Mouse (Mus musculus) hindbrain, embryonic 11.5 days (tissue): ENCODE results near the gene Sgpp1. TPM values are rescaled to one million over a fixed set of nuclear protein-coding genes. Genes with fewer than 3 reads are reported as not detected.

Experiments
- ATAC-seq: fragments of 200-750 bp; cut with Nextera tagmentation; 2 replicates; pipeline ENCODE4 v1.8.0; 2017; ENCODE audit warnings: mild to moderate bottlenecking, moderate TSS enrichment, moderate library complexity; ENCODE audit not compliant: low FRiP score
- DNase-seq: peaks from one replicate; pipeline ENCODE4 v3.0.0-alpha.2; 2015; ENCODE audit warnings: low spot score
- H3K27ac ChIP-seq: fragments of 300-500 bp; sonication (generic); 2 replicates; pipeline ENCODE4 v1.5.1; 2014; ENCODE audit warnings: mild to moderate bottlenecking, low read depth, low read length
- H3K27me3 ChIP-seq: fragments of 300-500 bp; sonication (generic); 2 replicates; pipeline ENCODE4 v1.6.1; 2014; ENCODE audit warnings: mild to moderate bottlenecking, low read length, moderate library complexity, mixed read lengths; ENCODE audit not compliant: control insufficient read depth, insufficient read depth
- H3K36me3 ChIP-seq: fragments of 300-500 bp; sonication (generic); 2 replicates; pipeline ENCODE4 v1.6.1; 2014; ENCODE audit warnings: mild to moderate bottlenecking, low read length, moderate library complexity, mixed read lengths; ENCODE audit not compliant: control insufficient read depth, insufficient read depth
- H3K4me1 ChIP-seq: fragments of 300-500 bp; sonication (generic); replicated peaks from 2 replicates; pipeline ENCODE4 v1.6.1; 2014; ENCODE audit warnings: low read length, mixed read lengths; ENCODE audit not compliant: control insufficient read depth, insufficient read depth
- H3K4me2 ChIP-seq: fragments of 300-500 bp; sonication (generic); replicated peaks from 2 replicates; pipeline ENCODE4 v1.6.1; 2014; ENCODE audit warnings: mild to moderate bottlenecking, low read depth, low read length
- H3K4me3 ChIP-seq: fragments of 300-500 bp; sonication (generic); 2 replicates; pipeline ENCODE4 v1.5.1; 2014; ENCODE audit warnings: low read depth, low read length
- H3K9ac ChIP-seq: fragments of 300-500 bp; sonication (generic); 2 replicates; pipeline ENCODE4 v1.6.1; 2014; ENCODE audit warnings: low read depth, low read length
- H3K9me3 ChIP-seq: fragments of 300-500 bp; sonication (generic); 2 replicates; pipeline ENCODE4 v1.6.1; 2016; ENCODE audit warnings: low read length; ENCODE audit not compliant: control insufficient read depth
- WGBS: fragments of 180-500 bp; shearing (Covaris S2); extraction: QIAGEN DNeasy Blood & Tissue Kit; methylation state at CpG from one replicate; pipeline ENCODE4 v1.1.7; 2014; 5-methylcytosine and 5-hydroxymethylcytosine counted together
- polyA plus RNA-seq: library from polyadenylated mRNA; unstranded; fragments of >200 nt; fragmentation: Nextera tagmentation; extraction: Ambion mirVana; gene quantifications from 2 replicates; pipeline ENCODE4 v1.2.1, GENCODE M21; 2014

Sgpp1 gene
- polyA plus RNA-seq, 1 experiment from 2014 or later: 8.1 TPM

DNA sequence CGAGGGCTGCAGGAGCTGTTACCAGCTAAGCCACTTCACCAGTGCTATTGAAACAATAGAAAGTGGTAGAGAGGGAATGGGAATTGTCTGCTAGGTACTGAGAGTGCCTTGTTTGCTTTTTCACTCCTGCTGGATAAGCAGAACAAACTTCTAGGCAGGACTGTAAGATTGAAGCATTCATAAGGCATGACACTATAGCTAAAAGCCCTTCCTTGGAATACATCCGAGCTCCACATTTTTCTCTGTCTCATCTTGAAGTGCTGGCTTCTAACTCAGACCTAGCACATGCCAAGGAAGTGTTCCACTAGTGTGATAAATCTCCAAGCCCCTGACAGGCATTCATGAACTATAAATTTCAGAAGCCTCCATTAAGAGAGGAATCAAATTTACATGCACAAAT, 4.1 kb upstream of the Sgpp1 start:
- no peak overlapping the region for H3K27ac ChIP-seq
- no peak overlapping the region for H3K9ac ChIP-seq
- no peak overlapping the region for H3K4me3 ChIP-seq
- no peaks in the 10 kb centered on the region for H3K36me3 ChIP-seq
- peaks cover 2% of the 10 kb centered on the region; the same call in 1 of the 2 replicates for H3K27me3 ChIP-seq
- ATAC-seq: no peak
- DNase-seq: no peak
- no peaks in the 10 kb centered on the region for H3K9me3 ChIP-seq
- 60% methylated on average over 2 of the region's 2 CpGs for WGBS
- no peak overlapping the region for H3K4me2 ChIP-seq
- no peaks in the 10 kb centered on the region; the same call in 1 of the 2 replicates for H3K4me1 ChIP-seq

DNA sequence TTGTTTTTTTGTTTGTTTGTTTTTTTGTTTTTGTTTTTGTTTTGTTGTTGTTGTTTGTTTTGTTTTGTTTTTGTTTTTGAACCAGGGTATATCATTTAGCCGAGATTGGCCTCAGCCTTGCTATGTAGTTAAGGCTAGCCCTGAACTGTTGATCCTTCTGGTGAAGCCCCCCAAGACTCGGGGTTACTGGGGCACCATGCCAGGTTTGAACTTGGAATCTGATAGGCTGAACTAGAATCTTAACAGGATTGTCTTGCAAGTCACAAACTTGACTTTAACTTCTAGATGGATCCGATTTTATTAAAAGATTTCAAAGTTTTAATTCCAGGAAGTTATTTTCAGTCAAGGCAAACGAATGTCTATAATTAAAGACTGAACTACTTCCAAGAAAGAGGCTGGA, 767 bp upstream of the Sgpp1 start:
- ATAC-seq: no peak
- WGBS: 78% methylated on average over 4 of the region's 4 CpGs
- H3K4me3 ChIP-seq: no peak overlapping the region
- no peaks in the 10 kb centered on the region for H3K36me3 ChIP-seq
- no peaks in the 10 kb centered on the region; the same call in 1 of the 2 replicates for H3K4me1 ChIP-seq
- no peak overlapping the region for H3K27ac ChIP-seq
- DNase-seq: no peak
- H3K4me2 ChIP-seq: no peak overlapping the region
- no peak overlapping the region for H3K9ac ChIP-seq
- H3K27me3 ChIP-seq: peaks cover 2% of the 10 kb centered on the region; the same call in 1 of the 2 replicates
- no peaks in the 10 kb centered on the region for H3K9me3 ChIP-seq

DNA sequence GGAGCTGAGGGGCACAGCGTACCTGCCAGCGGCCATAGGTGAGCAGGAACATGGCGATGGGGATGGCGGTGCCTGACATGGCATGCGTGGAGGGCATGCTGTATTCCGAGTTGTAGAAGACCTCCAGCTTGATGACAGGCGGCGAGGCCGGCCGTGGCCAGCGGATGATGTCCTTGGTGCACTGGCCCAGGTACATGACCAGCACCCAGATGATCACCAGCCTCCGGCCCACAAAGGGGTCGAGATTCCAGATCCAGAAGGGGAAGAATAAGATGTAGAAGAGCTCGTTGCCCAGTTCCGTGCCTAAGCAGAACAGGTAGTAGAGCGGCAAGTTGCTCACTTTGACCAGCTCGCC, 661 bp downstream of the Sgpp1 start:
- ATAC-seq (peak; percentile 37), DNase-seq (peak; percentile 68)
- H3K9ac ChIP-seq: peak overlapping the region; percentile 87
- no peaks in the 10 kb centered on the region for H3K9me3 ChIP-seq
- WGBS: 2% methylated on average over 17 of the region's 17 CpGs
- no peaks in the 10 kb centered on the region; the same call in 1 of the 2 replicates for H3K4me1 ChIP-seq
- H3K36me3 ChIP-seq: no peaks in the 10 kb centered on the region
- H3K27me3 ChIP-seq: peaks cover 2% of the 10 kb centered on the region; the same call in 1 of the 2 replicates
- peak overlapping the region; percentile 78 for H3K4me3 ChIP-seq
- H3K27ac ChIP-seq: peak overlapping the region; percentile 30; the same call in 1 of the 2 replicates
- H3K4me2 ChIP-seq: peak overlapping the region; percentile 93

DNA sequence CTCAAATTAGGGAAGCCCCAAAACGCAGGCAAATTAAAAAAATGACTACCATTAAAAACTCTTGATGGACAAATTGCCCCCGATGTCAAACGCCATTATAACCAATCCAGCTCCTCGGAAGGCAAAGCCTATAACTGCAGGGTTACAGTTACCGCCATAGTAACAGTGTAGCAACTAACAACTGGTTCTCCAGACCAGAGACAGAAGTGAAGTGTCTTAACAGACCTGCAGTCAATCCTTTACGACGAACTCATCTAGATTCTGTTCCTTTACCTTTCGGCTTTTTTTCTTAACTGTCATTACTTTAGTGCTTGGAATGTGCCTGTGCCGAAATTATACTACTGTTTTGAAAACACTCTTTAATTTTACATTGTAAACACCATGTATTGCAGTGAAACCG, 1.4 kb downstream of the Sgpp1 start:
- peak overlapping the region; percentile 93 for H3K4me2 ChIP-seq
- H3K4me1 ChIP-seq: no peaks in the 10 kb centered on the region; the same call in 1 of the 2 replicates
- H3K27me3 ChIP-seq: peaks cover 2% of the 10 kb centered on the region; the same call in 1 of the 2 replicates
- ATAC-seq (no peak), DNase-seq (peak; percentile 30)
- no peaks in the 10 kb centered on the region for H3K36me3 ChIP-seq
- WGBS: 32% methylated on average over 10 of the region's 10 CpGs
- no peak overlapping the region for H3K9ac ChIP-seq
- no peaks in the 10 kb centered on the region for H3K9me3 ChIP-seq
- H3K27ac ChIP-seq: no peak overlapping the region
- peak overlapping the region; percentile 78 for H3K4me3 ChIP-seq

DNA sequence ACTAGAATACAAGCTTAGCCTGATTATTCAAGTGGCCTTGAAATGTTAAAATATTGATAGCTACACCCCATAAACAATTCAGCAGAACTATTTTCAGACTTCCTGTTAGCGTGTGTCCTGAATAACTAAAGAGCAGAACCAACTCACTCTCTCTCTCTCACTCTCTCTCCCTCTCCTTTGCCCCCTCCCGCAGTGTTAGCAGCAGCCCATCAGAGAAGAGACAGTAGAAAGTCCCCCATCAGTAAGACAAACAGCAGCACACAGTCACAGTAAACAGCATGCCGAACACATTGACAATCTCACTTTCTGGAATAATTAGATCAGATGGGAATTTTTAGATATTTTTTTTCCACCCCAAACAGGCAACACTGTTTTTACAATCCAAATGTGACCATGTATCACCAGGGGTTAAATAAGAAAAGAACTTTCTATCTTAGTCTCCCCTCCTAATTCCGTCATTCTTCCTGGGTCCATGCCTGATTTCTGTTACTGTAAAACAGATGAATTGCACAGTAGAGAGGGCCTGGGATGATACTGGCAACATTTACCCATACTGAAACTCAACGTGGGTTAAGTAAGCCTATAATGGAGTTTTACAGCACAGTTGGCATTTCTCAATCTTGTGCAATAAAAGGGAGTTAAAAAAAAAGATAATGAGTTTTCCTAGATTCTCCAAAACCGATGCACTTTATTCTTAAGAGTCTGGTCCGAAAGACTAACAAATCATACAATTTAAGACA, 2.0 kb downstream of the Sgpp1 start:
- no peaks in the 10 kb centered on the region for H3K36me3 ChIP-seq
- 60% methylated on average over 7 of the region's 7 CpGs for WGBS
- no peaks in the 10 kb centered on the region; the same call in 1 of the 2 replicates for H3K4me1 ChIP-seq
- DNase-seq (no peak), ATAC-seq (no peak)
- no peak overlapping the region for H3K4me2 ChIP-seq
- no peak overlapping the region for H3K4me3 ChIP-seq
- no peak overlapping the region for H3K9ac ChIP-seq
- H3K27ac ChIP-seq: no peak overlapping the region
- peaks cover 2% of the 10 kb centered on the region; the same call in 1 of the 2 replicates for H3K27me3 ChIP-seq
- H3K9me3 ChIP-seq: no peaks in the 10 kb centered on the region

DNA sequence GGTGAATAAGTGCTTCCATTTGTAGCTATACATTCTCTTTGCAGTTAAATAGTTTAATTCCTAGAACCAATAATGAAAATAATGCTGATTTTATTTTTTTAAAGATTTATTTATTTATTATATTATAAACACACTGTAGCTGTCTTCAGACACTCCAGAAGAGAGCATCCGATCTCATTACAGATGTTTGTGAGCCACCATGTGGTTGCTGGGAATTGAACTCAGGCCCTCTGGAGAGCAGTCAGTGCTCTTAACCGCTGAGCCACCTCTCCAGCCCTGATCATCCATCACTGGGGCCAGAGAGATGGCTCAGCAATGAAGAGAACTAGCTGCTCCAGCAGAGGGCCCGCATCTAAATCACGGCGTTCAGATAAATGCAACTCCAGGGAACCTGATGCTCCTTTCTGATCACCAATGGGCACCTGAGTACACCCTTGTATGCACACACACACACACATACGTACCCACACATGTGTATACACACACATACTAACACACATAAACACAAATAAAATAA, 3.5 kb downstream of the Sgpp1 start:
- no peak for DNase-seq
- Histone ChIP-seq H3K27ac (no peak overlapping the region), H3K9ac (no peak overlapping the region), H3K27me3 (peaks cover 2% of the 10 kb centered on the region; the same call in 1 of the 2 replicates), H3K4me1 (no peaks in the 10 kb centered on the region; the same call in 1 of the 2 replicates), H3K9me3 (no peaks in the 10 kb centered on the region), H3K36me3 (no peaks in the 10 kb centered on the region), H3K4me3 (no peak overlapping the region), H3K4me2 (no peak overlapping the region)
- WGBS: 51% methylated on average over 6 of the region's 6 CpGs
- ATAC-seq: no peak

DNA sequence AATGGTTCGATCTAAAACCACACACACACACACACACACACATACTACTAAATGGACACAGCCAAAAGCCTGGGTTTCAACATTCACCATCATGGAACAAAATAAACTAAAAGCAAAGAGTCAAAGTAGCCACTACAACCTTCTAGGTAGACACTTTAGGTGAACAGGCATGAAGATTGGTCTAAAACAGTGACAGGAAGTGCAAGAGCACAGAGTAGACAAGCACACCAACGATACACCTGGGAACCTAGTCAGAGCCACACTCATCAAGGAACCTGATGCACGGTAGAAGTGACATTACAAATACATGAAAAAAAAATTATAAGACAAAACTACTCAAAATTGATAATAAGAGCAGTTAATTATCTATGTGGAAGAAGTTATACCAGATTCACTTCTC, 4.0 kb downstream of the Sgpp1 start:
- H3K27me3 ChIP-seq: peaks cover 2% of the 10 kb centered on the region; the same call in 1 of the 2 replicates
- DNase-seq: no peak
- H3K9me3 ChIP-seq: no peaks in the 10 kb centered on the region
- no peak overlapping the region for H3K4me3 ChIP-seq
- WGBS: 93% methylated on average over 3 of the region's 3 CpGs
- no peaks in the 10 kb centered on the region for H3K36me3 ChIP-seq
- H3K4me1 ChIP-seq: no peaks in the 10 kb centered on the region; the same call in 1 of the 2 replicates
- no peak overlapping the region for H3K9ac ChIP-seq
- H3K4me2 ChIP-seq: no peak overlapping the region
- H3K27ac ChIP-seq: no peak overlapping the region
- ATAC-seq: no peak

DNA sequence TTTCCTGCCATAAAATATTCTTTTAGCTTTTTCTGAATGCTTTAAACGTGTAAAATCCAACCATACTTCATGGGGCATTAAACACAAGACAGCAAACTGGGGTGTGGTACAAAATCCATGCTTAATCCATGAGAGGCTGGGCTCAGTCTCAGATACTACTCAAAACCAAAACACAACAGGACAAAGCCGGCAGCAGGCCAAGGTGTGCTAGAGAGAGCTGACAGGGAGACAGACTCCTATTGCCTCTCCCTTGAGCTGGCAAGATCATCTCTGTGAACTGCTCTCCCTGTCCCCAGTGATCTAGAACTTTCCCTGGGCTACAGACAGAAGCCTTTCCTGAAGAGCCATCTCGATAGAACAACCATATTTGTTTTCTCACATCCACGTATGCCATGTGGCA, 5.1 kb downstream of the Sgpp1 start:
- Histone ChIP-seq H3K4me3 (no peak overlapping the region), H3K27ac (no peak overlapping the region), H3K9ac (no peak overlapping the region), H3K9me3 (no peaks in the 10 kb centered on the region), H3K36me3 (no peaks in the 10 kb centered on the region), H3K4me1 (no peaks in the 10 kb centered on the region; the same call in 1 of the 2 replicates), H3K4me2 (no peak overlapping the region), H3K27me3 (peaks cover 2% of the 10 kb centered on the region; the same call in 1 of the 2 replicates)
- ATAC-seq: no peak
- WGBS: 77% methylated on average over 4 of the region's 4 CpGs
- no peak for DNase-seq

DNA sequence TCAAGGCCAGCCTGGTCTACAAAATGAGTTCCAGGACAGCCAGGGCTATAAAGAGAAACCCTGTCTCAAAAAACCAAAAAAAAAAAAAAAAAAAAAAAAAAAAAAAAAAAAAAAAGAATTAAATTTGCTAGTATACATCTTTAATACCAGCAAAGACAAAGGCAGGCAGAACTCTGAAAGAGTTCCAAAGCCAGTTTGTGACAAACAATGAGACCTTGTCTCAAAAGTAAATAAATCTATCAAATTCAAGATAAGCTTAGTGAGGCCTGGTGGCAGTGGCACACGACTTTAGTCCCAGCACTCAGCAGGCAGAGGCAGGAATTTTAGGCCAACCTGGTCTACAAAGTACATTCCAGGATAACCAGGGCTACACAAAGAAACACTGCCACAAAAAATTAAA, 5.7 kb downstream of the Sgpp1 start:
- H3K9me3 ChIP-seq: no peaks in the 10 kb centered on the region
- WGBS: 71% methylated on average over 1 of the region's 1 CpGs
- ATAC-seq: no peak
- no peak overlapping the region for H3K9ac ChIP-seq
- no peak overlapping the region for H3K4me3 ChIP-seq
- H3K4me1 ChIP-seq: no peaks in the 10 kb centered on the region; the same call in 1 of the 2 replicates
- H3K4me2 ChIP-seq: no peak overlapping the region
- DNase-seq: no peak
- no peaks in the 10 kb centered on the region for H3K36me3 ChIP-seq
- H3K27me3 ChIP-seq: peaks cover 2% of the 10 kb centered on the region; the same call in 1 of the 2 replicates
- no peak overlapping the region for H3K27ac ChIP-seq
